Mouse (Mus musculus): ENCODE data around the gene Stk32c.

GRCm38 (mm10) chr7:139229837-139230236, 16.7 kb upstream of the Stk32c start:
- TF ChIP-seq EP300 (IDR thresholded peaks at IDR 0.05; ENCODE audit: low read depth) (no peak), CTCF (IDR thresholded peaks at IDR 0.05; ENCODE audit: low read depth) (no peak)
